Mouse (Mus musculus) midbrain, embryonic 13.5 days (tissue): Measurements from ENCODE around the gene Ptges. TPM values are rescaled to one million over a fixed set of nuclear protein-coding genes. Genes with fewer than 3 reads are reported as not detected.

Experiments used
- ATAC-seq: fragments of 200-750 bp; cut with Nextera tagmentation; 2 replicates; pipeline ENCODE4 v1.8.0; 2017; ENCODE audit warnings: mild to moderate bottlenecking, moderate TSS enrichment, moderate library complexity
- H3K27ac ChIP-seq: fragments of 300-500 bp; sonication (generic); 2 replicates; pipeline ENCODE4 v1.5.1; 2015; ENCODE audit warnings: inconsistent platforms, mild to moderate bottlenecking, moderate library complexity
- H3K27me3 ChIP-seq: fragments of 300-500 bp; sonication (generic); 2 replicates; pipeline ENCODE4 v1.6.1; 2015; ENCODE audit warnings: mild to moderate bottlenecking, inconsistent platforms
- H3K36me3 ChIP-seq: fragments of 300-500 bp; sonication (generic); 2 replicates; pipeline ENCODE4 v1.6.1; 2015; ENCODE audit warnings: mild to moderate bottlenecking, inconsistent platforms
- H3K4me1 ChIP-seq: fragments of 300-500 bp; sonication (generic); replicated peaks from 2 replicates; pipeline ENCODE4 v1.6.1; 2015; ENCODE audit warnings: inconsistent platforms
- H3K4me2 ChIP-seq: fragments of 300-500 bp; sonication (generic); replicated peaks from 2 replicates; pipeline ENCODE4 v1.6.1; 2015; ENCODE audit warnings: moderate library complexity, mild to moderate bottlenecking, inconsistent platforms
- H3K4me3 ChIP-seq: fragments of 300-500 bp; sonication (generic); replicated peaks from 2 replicates; pipeline ENCODE4 v1.5.1; 2015; ENCODE audit warnings: mild to moderate bottlenecking, inconsistent platforms
- H3K9ac ChIP-seq: fragments of 300-500 bp; sonication (generic); replicated peaks from 2 replicates; pipeline ENCODE4 v1.6.1; 2015; ENCODE audit warnings: mild to moderate bottlenecking, inconsistent platforms
- H3K9me3 ChIP-seq: fragments of 300-500 bp; sonication (generic); 2 replicates; pipeline ENCODE4 v1.6.1; 2016; ENCODE audit warnings: mild to moderate bottlenecking, inconsistent platforms
- WGBS: fragments of 180-500 bp; shearing (Covaris S2); methylation state at CpG from one replicate; pipeline ENCODE4 v1.1.7; 2015; 5-methylcytosine and 5-hydroxymethylcytosine counted together
- polyA plus RNA-seq: library from polyadenylated mRNA; unstranded; fragments of >200 nt; fragmentation: Nextera tagmentation; extraction: Ambion mirVana; gene quantifications from 2 replicates; pipeline ENCODE4 v1.2.1, GENCODE M21; 2015

Ptges gene
- polyA plus RNA-seq, result 2.5 and 2.9 TPM in 2 replicates

- Histone ChIP-seq H3K4me3 (peak within 1 kb of the TSS; percentile 34), H3K9me3 (no peaks in the 10 kb centered on the region), H3K9ac (peak within 1 kb of the TSS; percentile 64), H3K27ac (no peak within 1 kb of the TSS), H3K36me3 (no peaks in the 10 kb centered on the region), H3K4me1 (peaks cover 19% of the 10 kb centered on the region), H3K4me2 (peak within 1 kb of the TSS; percentile 60), H3K27me3 (0 out of 2 replicates have a peak, but pooled peaks cover 2% of the 10 kb centered on the region)
- peak; percentile 68 for ATAC-seq
- 3% methylated on average over 23 of the region's 23 CpGs for WGBS
Measured at GRCm38 (mm10) chr2:30929483-30930045, at the start of gene Ptges. Ptges (minus strand) TSS chr2:30929863.

GRCm38 (mm10) chr2:30967352-30968327 lies 38.0 kb upstream of the Ptges start, which contains the start of gene Tor1a:
Tor1a (minus strand) TSS chr2:30967933.
- H3K27ac ChIP-seq, result peak within 1 kb of the TSS; percentile 76
- H3K4me1 ChIP-seq, result peaks cover 29% of the 10 kb centered on the region
- no peaks in the 10 kb centered on the region for H3K27me3 ChIP-seq
- H3K9ac ChIP-seq, result peak within 1 kb of the TSS; percentile 97
- peak within 1 kb of the TSS; percentile 96 for H3K4me2 ChIP-seq
- peak within 1 kb of the TSS; percentile 96 for H3K4me3 ChIP-seq
- no peaks in the 10 kb centered on the region for H3K9me3 ChIP-seq
- peaks cover 46% of the 10 kb centered on the region for H3K36me3 ChIP-seq
- WGBS, result 2% methylated on average over 59 of the region's 59 CpGs
- ATAC-seq, result peak; percentile 98

- Histone ChIP-seq H3K36me3 (peaks cover 50% of the 10 kb centered on the region), H3K27ac (no peak overlapping the region), H3K4me1 (peaks cover 29% of the 10 kb centered on the region), H3K9ac (peak overlapping the region; percentile 97), H3K4me3 (peak overlapping the region; percentile 96), H3K27me3 (no peaks in the 10 kb centered on the region), H3K9me3 (no peaks in the 10 kb centered on the region), H3K4me2 (peak overlapping the region; percentile 96)
- ATAC-seq, result no peak; the same call in 1 of the 2 replicates
- 27% methylated on average over 16 of the region's 16 CpGs for WGBS
Measured at GRCm38 (mm10) chr2:30966826-30967225, 37.2 kb upstream of the Ptges start.

- peak overlapping the region; percentile 96; the same call in 1 of the 2 replicates for H3K4me2 ChIP-seq
- no peak for ATAC-seq
- no peak overlapping the region for H3K27ac ChIP-seq
- WGBS, result 96% methylated on average over 8 of the region's 8 CpGs
- no peaks in the 10 kb centered on the region for H3K9me3 ChIP-seq
- H3K4me3 ChIP-seq, result no peak overlapping the region
- H3K9ac ChIP-seq, result no peak overlapping the region
- peaks cover 29% of the 10 kb centered on the region for H3K4me1 ChIP-seq
- peaks cover 55% of the 10 kb centered on the region for H3K36me3 ChIP-seq
- no peaks in the 10 kb centered on the region for H3K27me3 ChIP-seq
Measured at GRCm38 (mm10) chr2:30965627-30966026, 36.0 kb upstream of the Ptges start.

DNA sequence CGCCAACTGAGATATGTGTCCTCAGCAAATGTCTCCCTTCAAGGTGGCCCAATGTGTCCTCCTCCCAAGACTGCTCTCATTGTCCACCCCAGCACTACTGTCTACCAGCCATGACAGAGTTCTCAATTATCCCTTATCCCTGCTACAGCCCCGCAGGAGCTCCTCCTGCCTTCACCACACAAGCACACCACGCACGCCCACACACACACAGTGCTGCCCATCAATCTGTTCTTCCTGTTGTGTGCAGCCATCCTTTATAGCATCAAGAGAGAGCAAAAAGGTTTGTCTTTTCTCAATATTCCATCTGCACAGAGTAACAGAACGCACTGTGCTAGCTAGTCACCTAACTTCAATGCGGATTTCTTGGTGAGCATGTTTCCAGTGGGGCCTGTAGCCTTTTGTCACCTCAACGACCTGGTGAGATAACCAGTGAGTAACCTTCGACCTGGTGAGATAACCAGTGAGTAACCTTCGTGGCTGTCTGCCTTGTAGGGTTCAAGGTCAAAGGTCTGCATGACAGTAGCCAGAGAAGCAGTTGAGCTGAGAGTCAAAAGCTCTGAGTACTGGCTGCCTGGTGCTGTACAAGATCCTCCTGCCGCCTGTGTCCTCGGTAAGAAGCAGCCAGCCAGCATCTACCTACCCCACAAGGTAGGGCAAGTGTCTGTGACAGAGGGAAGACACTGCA lies 33.0 kb upstream of the Ptges start:
- H3K27ac ChIP-seq, result no peak overlapping the region
- WGBS, result 92% methylated on average over 11 of the region's 11 CpGs
- no peak overlapping the region for H3K4me3 ChIP-seq
- H3K27me3 ChIP-seq, result no peaks in the 10 kb centered on the region
- H3K9ac ChIP-seq, result no peak overlapping the region
- H3K4me1 ChIP-seq, result peaks cover 29% of the 10 kb centered on the region
- no peak overlapping the region for H3K4me2 ChIP-seq
- H3K9me3 ChIP-seq, result no peaks in the 10 kb centered on the region
- no peak for ATAC-seq
- H3K36me3 ChIP-seq, result peaks cover 81% of the 10 kb centered on the region

- 55% methylated on average over 5 of the region's 5 CpGs for WGBS
Measured at GRCm38 (mm10) chr2:30959856-30960255, 30.2 kb upstream of the Ptges start.

DNA sequence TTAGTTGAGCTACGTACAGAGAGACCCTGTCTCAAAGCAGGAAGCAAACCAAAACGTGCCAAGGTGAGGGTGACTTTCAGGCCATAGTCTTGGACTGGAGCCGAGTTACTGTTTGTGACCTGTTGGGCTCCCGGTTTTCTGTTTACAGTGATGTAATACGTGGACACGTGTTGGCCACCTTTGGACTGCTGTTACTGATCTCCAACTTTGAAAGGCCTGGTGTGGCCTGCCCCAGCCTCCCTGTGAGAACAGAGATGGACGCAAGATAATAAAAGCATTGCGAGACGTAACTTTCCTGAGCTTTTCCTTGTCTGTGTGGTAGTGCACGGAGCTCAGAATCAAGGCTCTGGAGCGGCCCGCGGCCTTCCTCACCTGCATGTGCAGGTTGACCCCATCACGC lies 29.1 kb upstream of the Ptges start:
- Histone ChIP-seq H3K27me3 (no peaks in the 10 kb centered on the region), H3K4me3 (no peak overlapping the region), H3K4me2 (no peak overlapping the region), H3K9me3 (no peaks in the 10 kb centered on the region), H3K9ac (no peak overlapping the region), H3K27ac (no peak overlapping the region), H3K36me3 (peaks cover 90% of the 10 kb centered on the region), H3K4me1 (peaks cover 24% of the 10 kb centered on the region)
- 92% methylated on average over 14 of the region's 14 CpGs for WGBS
- no peak for ATAC-seq

More at GRCm38 (mm10) chr2:30959856-30960255, 30.2 kb upstream of the Ptges start:
- Histone ChIP-seq H3K27ac (no peak overlapping the region), H3K9me3 (no peaks in the 10 kb centered on the region), H3K27me3 (no peaks in the 10 kb centered on the region), H3K4me3 (no peak overlapping the region), H3K36me3 (peaks cover 100% of the 10 kb centered on the region), H3K9ac (no peak overlapping the region), H3K4me1 (peaks cover 18% of the 10 kb centered on the region), H3K4me2 (no peak overlapping the region)
- no peak for ATAC-seq

DNA sequence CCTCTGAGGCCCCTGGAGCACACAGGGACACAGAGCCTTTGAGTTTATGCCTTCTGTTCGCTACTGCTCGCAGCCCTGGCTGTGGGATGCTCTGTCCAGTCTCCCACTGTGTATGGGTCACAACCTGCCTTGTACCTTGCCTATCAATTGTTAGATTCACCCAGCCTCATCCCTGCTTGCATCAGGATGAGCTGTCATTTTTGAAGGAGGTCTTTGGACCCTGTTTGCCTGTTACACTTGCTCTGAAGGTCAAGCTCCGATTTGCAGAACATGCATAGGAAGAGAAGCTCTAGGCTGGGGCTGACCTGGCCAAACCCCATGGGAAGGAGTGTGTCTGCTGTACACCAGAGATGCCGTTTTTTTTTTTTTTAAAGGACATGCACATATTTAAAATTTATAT lies 27.8 kb upstream of the Ptges start:
- H3K36me3 ChIP-seq, result peaks cover 78% of the 10 kb centered on the region
- 83% methylated on average over 4 of the region's 4 CpGs for WGBS
- ATAC-seq, result no peak
- no peaks in the 10 kb centered on the region for H3K27me3 ChIP-seq
- H3K9me3 ChIP-seq, result no peaks in the 10 kb centered on the region
- H3K9ac ChIP-seq, result no peak overlapping the region
- peaks cover 31% of the 10 kb centered on the region for H3K4me1 ChIP-seq
- no peak overlapping the region for H3K4me2 ChIP-seq
- H3K4me3 ChIP-seq, result no peak overlapping the region
- H3K27ac ChIP-seq, result no peak overlapping the region

GRCm38 (mm10) chr2:30954797-30955196 lies 25.1 kb upstream of the Ptges start:
- H3K4me2 ChIP-seq, result peak overlapping the region; percentile 93
- H3K27me3 ChIP-seq, result no peaks in the 10 kb centered on the region; the same call in 1 of the 2 replicates
- no peak overlapping the region for H3K27ac ChIP-seq
- H3K4me3 ChIP-seq, result no peak overlapping the region
- no peaks in the 10 kb centered on the region for H3K9me3 ChIP-seq
- peak overlapping the region; percentile 88 for H3K9ac ChIP-seq
- peaks cover 50% of the 10 kb centered on the region for H3K36me3 ChIP-seq
- no peak for ATAC-seq
- peaks cover 35% of the 10 kb centered on the region for H3K4me1 ChIP-seq
- WGBS, result 86% methylated on average over 6 of the region's 6 CpGs

GRCm38 (mm10) chr2:30952824-30953490 lies 23.3 kb upstream of the Ptges start, which contains the start of gene Tor1b:
Tor1b (plus strand) TSS chr2:30952959.
- Histone ChIP-seq H3K4me1 (peaks cover 35% of the 10 kb centered on the region), H3K27me3 (no peaks in the 10 kb centered on the region; the same call in 1 of the 2 replicates), H3K4me2 (peak within 1 kb of the TSS; percentile 93), H3K4me3 (peak within 1 kb of the TSS; percentile 84), H3K27ac (peak within 1 kb of the TSS; percentile 88), H3K9ac (peak within 1 kb of the TSS; percentile 88), H3K36me3 (peaks cover 32% of the 10 kb centered on the region), H3K9me3 (no peaks in the 10 kb centered on the region)
- WGBS, result under 1% methylated on average over 60 of the region's 60 CpGs
- ATAC-seq, result peak; percentile 95

- ATAC-seq, result peak; percentile 75
- peak overlapping the region; percentile 84 for H3K4me3 ChIP-seq
- H3K9ac ChIP-seq, result no peak overlapping the region
- H3K4me2 ChIP-seq, result peak overlapping the region; percentile 93
- peaks cover 35% of the 10 kb centered on the region for H3K4me1 ChIP-seq
- H3K36me3 ChIP-seq, result peaks cover 27% of the 10 kb centered on the region
- 25% methylated on average over 5 of the region's 5 CpGs for WGBS
- peak overlapping the region; percentile 88 for H3K27ac ChIP-seq
- no peaks in the 10 kb centered on the region; the same call in 1 of the 2 replicates for H3K27me3 ChIP-seq
- no peaks in the 10 kb centered on the region for H3K9me3 ChIP-seq
Measured at GRCm38 (mm10) chr2:30952457-30952823, 22.8 kb upstream of the Ptges start.
